Mouse (Mus musculus) right cerebral cortex, postnatal 36 days (tissue): ENCODE measurements around the gene Ip6k1.
A peak's percentile ranks its signal among the peaks of the same experiment; 100 is the strongest.

Experiments used
- DNase-seq, 2 experiments: peaks; one replicate each; pipeline ENCODE4 v3.0.0; 2022; ENCODE audit warnings: low spot score in 2 of 2, mixed read lengths in 1 of 2

Gene Ip6k1

DNA sequence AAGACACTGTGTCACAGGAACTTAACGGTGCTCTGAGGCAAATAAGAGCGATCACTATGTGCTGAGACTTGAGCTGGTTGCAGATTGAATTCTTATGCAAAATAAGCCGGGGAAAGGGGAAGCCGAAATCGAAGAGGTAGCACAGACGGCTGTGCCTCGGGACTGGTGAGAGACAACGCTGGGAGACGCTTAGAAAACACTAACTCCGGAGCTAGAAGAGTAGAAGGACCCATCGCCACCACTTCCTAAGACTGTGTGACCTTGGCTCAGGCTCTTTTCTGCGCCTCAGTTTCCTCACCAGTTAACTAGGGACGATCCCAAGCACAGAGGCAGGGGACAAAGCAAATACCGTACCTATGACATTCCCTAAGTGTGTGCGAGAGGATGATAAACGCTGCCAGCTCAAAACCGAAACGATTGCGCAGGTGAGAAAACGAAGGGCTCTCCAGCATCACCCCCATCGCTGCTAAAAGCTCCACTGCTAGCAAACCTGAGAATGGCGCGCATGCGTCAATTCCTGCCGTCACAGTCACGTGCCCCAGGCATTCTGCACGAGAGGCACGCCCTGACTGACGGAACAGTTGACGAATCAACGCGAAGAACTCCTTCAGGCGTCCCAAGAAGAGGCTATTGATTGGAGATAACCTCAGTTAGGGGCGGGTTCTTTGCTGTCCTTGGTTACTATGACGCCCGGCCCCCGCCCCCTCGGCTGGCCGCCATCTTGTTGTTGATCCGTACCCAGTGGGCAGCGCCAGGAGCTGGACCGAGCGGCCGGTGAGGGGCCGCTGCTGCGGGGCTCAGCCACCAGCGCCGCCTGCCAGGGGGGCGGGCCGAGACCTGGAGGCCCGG, at the start of gene Ip6k1:
Gene Ip6k1, plus strand, starts transcription at position 580 of the 849 bp plus-strand sequence.
- peak; percentile 100 for DNase-seq

GRCm38 (mm10) chr9:107955613-107956289, 46.5 kb upstream of the Ip6k1 start:
- no peak for DNase-seq

DNA sequence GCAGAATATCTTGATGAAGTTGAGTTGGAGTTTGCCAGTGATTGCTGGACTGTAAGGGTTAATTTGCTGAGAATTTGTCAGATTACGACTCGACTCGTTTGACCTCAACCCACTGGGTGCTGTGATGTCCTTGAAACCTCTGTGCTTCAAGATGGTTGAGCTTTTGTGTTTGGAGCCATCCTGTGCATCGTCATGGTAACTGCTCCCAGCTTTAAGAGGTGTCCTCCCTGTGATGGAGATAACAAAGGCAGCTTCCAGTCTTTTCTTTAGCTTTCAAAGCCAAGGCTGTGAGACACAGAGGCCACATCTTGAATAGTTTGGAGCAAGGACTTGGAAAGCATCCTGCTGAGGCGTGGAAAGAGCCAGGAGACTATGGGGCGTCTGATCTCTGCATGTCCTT, 45.2 kb upstream of the Ip6k1 start:
- DNase-seq, result no peak

DNA sequence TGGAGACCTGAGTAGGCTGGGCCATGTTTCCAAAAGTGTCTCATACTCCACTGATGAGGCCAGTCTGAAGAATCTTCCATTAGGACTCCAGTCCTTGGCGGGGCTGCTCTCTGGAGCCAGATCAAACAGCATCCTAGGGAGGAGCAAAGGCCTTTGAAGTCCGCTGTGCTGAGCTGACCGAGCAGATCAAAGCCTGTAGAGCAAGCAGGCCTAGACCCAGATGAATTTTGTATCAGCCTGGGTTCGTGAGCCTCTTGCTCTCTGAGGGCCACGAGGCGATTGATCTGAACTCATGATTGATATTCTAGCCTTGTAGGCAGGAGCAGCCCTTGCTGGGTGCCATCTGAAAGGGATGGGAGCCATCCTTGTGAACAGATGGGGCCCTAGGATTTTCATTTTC, 42.4 kb upstream of the Ip6k1 start:
- no peak for DNase-seq

GRCm38 (mm10) chr9:107960928-107961327, 41.4 kb upstream of the Ip6k1 start:
- no peak for DNase-seq

DNA sequence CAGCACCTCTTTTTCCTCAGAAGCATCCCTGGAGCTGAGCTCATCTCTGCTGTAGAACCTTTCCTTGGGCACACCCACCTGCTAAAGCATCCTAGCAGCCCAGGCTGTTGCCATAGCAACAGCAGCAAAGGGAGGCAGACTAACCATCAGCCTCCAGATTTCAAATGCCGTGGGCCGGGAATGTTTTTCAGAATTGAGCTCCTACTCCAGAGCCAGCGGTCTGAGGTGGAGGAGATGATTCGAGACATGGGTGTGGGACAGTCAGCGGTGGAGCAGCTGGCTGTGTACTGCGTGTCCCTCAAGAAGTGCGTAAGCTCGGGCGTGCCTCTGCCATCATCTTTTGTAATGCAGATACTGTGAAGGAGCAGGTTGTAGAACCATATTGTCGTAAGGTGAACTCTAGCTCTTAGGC, 40.9 kb upstream of the Ip6k1 start:
- DNase-seq, result peak; percentile 85 to 91

DNA sequence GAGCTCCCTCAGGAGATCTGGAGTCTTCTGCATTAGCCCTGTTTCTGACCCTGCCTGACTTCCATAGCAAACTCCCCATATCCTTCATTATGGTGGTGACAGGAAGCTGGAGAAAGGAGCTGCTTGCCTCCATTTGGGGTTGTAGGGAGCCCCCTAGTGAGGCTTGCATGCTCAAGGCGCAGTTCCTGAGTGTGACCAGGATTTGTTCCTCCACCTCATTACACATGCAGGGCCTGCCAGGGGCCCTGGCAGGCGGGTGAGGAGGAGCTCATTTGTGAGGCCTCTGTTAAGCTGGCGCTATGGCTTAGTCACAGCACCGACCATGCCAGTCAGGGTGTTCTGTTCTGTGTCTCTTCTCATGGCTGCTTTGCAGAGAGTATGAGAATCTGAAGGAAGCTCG, 40.4 kb upstream of the Ip6k1 start:
- DNase-seq, result peak; percentile 59 to 69

GRCm38 (mm10) chr9:107962916-107963315, 39.4 kb upstream of the Ip6k1 start:
- no peak for DNase-seq

GRCm38 (mm10) chr9:107963700-107964099, 38.6 kb upstream of the Ip6k1 start:
- peak in 1 of 2 experiments; percentile 58 for DNase-seq

DNA sequence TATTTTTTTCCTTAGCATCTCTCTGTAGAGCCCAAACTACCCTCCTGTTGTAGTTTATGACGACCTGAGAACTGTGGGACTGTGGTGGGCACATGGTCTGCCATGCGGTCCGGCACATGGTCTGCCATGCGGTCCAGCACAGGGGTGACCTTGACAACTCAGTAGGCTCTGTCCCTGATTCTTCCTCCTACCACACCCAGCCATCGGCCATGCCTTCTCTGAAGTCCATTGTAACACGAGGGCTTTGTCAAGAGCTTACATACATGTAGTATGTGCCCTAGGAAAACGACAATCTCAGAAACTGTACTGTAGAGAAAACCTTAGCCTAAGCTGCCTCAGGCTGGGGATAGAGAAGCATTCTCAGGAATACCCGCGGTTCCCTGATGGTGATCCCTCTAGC, 37.6 kb upstream of the Ip6k1 start:
- no peak for DNase-seq

GRCm38 (mm10) chr9:107966676-107967075, 35.6 kb upstream of the Ip6k1 start:
- no peak for DNase-seq

DNA sequence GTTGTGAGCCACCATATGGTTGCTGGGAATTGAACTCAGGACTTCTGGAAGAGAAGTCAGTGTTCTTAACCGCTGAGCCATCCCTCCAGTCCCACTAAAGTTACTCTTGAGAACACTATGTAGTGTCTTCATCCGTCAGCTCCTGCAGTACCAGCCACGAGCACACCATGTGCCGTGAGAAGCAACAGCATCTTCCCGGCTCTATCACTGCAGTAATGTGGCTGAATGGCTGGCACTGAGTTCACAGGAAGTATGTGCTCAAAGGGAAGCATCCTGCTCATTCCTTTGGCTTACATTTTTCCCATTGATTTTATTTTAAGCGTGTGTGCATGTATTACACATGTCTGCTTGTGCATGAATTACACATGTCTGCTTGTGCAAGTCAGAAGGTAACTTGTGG, 34.9 kb upstream of the Ip6k1 start:
- DNase-seq, result no peak

DNA sequence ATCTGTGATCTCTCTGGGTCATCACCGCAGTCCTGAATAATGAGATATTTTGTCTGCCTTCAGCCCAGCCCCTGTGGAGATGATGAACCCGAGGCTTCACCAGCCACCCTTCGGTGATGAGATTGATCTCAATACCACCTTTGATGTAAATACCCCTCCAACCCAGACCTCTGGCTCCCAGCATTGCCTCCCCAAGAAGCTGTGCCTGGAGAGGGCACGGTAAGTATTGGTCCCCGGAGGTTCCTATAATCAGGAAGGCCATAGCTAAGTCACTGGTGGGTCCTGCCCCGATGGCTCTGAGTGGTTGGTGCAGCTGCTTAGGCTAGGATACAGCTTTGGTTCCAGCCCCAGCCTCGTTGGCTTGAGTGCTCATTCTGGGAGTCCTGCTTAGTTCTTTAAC, 33.8 kb upstream of the Ip6k1 start:
- DNase-seq, result no peak

DNA sequence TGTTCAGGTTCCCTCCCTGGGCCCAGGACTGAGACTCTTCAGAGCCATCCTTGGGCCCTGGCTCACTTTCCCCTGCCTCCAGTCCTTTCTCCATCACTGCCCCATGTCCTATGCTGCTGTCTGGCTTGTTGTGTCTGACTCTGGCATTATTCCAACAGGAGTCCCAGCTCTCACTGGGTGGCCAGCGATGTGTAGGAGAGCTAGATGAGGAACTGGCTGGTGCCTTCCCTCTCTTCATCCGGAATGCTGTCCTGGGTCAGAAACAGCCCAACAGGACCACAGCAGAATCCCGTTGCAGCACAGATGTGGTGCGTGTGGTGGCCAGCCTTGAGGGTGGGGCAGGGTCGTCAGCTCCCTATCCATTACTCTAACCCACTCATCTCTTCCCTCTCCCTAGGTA, 32.0 kb upstream of the Ip6k1 start:
- no peak for DNase-seq

DNA sequence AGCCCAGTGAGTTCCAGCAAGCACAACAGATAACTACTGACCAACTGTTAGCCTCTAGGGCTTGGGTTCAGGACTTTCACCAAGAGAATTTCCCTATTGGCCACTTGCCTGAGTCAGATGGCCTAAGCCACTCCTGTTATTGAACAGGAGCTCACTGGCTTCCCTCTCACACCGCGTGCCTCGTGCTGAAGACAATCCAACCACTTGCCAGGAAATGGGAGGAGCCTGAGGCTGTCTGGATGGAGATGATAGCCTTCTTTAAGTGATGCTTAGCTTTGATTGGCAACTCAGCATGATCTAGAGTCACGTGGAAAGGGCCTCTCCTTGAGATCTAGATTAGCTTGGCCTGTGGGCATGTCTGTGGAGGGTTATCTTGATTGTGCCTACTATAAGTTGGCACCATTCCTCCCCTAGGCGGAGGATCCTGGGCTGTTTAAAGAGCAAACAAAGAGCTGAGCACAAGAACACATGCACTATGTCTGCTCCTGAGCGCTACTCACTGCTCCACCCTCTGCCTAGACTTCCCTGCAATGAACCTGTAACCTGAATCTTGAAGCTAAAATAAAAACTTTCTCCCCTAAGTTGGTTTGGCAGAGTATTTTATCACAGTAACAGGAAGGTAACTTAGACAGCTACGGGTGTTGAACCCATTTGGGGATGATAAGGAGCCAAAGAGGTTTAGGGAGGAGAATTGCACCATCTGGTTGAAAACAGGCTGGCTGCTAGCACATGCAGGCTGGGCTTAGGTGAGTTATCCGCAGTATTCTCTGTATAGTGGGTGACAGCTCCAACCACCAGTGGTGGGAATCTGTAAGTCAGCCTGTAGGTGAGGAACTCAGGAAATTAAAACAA, 30.4 kb upstream of the Ip6k1 start:
- DNase-seq, result no peak

DNA sequence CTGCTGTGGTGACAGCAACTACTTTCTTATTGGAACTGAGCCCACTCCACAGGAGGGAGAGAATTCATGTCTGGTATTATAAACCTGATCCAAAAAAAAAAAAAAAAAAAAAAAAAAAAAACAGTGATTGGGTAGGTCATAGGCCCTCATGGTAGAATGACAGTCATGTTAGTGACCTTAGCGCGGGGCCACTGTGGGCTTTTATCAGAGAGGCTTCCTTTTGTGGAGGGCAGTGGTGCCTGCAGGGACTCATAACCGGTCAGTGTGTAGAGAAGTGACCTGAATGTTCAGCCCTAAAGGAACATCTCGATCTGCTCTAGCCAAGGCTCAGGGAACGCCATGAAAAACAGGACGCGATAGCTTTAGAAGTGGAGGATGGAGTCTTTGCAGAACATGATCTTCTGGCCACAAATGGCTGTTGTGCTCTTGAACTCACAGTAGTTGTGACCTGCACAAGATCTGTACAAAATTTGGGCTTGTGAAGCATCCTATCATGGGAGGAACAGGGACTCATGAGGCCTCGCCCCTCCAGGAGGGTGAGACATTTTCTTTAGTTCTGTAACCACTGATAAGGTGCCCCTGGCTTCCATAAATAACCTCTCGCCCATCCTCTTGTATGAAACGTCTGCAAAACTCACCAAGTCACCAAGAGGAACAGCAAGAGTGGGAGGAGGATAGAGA, 27.7 kb upstream of the Ip6k1 start:
- DNase-seq, result no peak

- DNase-seq, result no peak
Measured at GRCm38 (mm10) chr9:107975399-107976386, 26.6 kb upstream of the Ip6k1 start, which contains the start of gene Uba7. TSS of gene Uba7 (plus strand) at chr9:107975505.

DNA sequence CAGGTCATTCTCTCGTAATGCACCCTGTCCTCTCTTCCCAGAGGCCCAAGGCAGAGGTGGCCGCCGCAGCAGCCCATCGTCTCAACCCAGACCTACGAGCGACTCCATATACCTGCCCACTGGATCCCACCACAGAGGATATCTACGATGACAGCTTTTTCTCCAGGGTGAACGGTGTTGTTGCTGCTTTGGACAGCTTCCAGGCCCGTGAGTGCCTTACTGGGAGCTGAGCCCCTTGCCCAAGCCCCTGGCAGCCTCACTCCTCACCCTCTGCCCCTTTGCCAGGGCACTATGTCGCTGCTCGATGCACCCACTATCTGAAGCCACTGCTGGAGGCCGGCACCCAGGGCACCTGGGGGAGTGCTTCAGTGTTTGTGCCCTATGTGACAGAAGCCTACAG, 23.5 kb upstream of the Ip6k1 start:
- no peak for DNase-seq

GRCm38 (mm10) chr9:107981684-107982605, 20.4 kb upstream of the Ip6k1 start:
- DNase-seq, result no peak
